Mouse (Mus musculus): ENCODE results near the gene Rgp1. TPM values are rescaled to one million over a fixed set of nuclear protein-coding genes. Genes with fewer than 3 reads are reported as not detected.

The Rgp1 gene
- 54.6 TPM for total RNA-seq (2023)

GRCm38 (mm10) chr4:43578376-43579204 lies at the start of gene Rgp1, which contains the start of gene Gba2:
Rgp1 (plus strand) TSS chr4:43578715.
Gba2 (minus strand) TSS chr4:43578873.

GRCm38 (mm10) chr4:43561997-43562768 lies 16.3 kb upstream of the Rgp1 start, which contains the start of the genes Creb3 and Tln1:
Creb3 (plus strand) TSS chr4:43562332.
Tln1 (minus strand) TSS chr4:43562691.

GRCm38 (mm10) chr4:43584444-43585416 lies 6.2 kb downstream of the Rgp1 start, which contains the start of gene Msmp:
Msmp (minus strand) TSS chr4:43584494.

GRCm38 (mm10) chr4:43631046-43631955 lies 52.8 kb downstream of the Rgp1 start, which contains the start of gene Npr2:
Npr2 (plus strand) TSS chr4:43631935.

Other genes starting within 250 kb of the Rgp1 start
- not detected for gene Rusc2, start 196.7 kb upstream of the Rgp1 start, total RNA-seq (2023)
- not detected for gene Fam166b, start 149.6 kb upstream of the Rgp1 start, total RNA-seq (2023)
- 39.7 TPM for gene Tesk1, start 136.8 kb upstream of the Rgp1 start, total RNA-seq (2023)
- 73.2 TPM for gene Cd72, start 124.1 kb upstream of the Rgp1 start, total RNA-seq (2023)
- gene Sit1, start 95.0 kb upstream of the Rgp1 start, total RNA-seq (2023), result 52.7 TPM
- gene Ccdc107, start 85.8 kb upstream of the Rgp1 start, total RNA-seq (2023), result 26.8 TPM
- gene Arhgef39, start 79.0 kb upstream of the Rgp1 start, total RNA-seq (2023), result not detected
- not detected for gene Car9, start 71.7 kb upstream of the Rgp1 start, total RNA-seq (2023)
- gene Tpm2, start 55.0 kb upstream of the Rgp1 start, total RNA-seq (2023), result not detected
- 59.4 TPM for gene Creb3, start 16.4 kb upstream of the Rgp1 start, total RNA-seq (2023)
- gene Tln1, start 16.0 kb upstream of the Rgp1 start, total RNA-seq (2023), result 286 TPM
- 29.9 TPM for gene Gba2, start 158 bp downstream of the Rgp1 start, total RNA-seq (2023)
- gene Msmp, start 5.8 kb downstream of the Rgp1 start, total RNA-seq (2023), result not detected
- 0.24 TPM for gene Npr2, start 53.2 kb downstream of the Rgp1 start, total RNA-seq (2023)
- not detected for gene Spag8, start 74.9 kb downstream of the Rgp1 start, total RNA-seq (2023)
- gene Hint2, start 77.8 kb downstream of the Rgp1 start, total RNA-seq (2023), result 16.0 TPM
- 2.0 TPM for gene Tmem8b, start 90.3 kb downstream of the Rgp1 start, total RNA-seq (2023)
- gene Fam221b, start 90.4 kb downstream of the Rgp1 start, total RNA-seq (2023), result not detected
- not detected for gene Olfr70, start 122.1 kb downstream of the Rgp1 start, total RNA-seq (2023)
- not detected for gene Olfr71, start 131.5 kb downstream of the Rgp1 start, total RNA-seq (2023)
- not detected for gene Hrct1, start 148.5 kb downstream of the Rgp1 start, total RNA-seq (2023)
- not detected for gene Spaar, start 151.3 kb downstream of the Rgp1 start, total RNA-seq (2023)
- not detected for gene Olfr159, start 192.3 kb downstream of the Rgp1 start, total RNA-seq (2023)
- not detected for gene Olfr156, start 245.2 kb downstream of the Rgp1 start, total RNA-seq (2023)

Data from CD8-positive naive resting alpha-beta T cell, adult 57 days (primary cell).